Mouse (Mus musculus): ENCODE data around the gene Trpm5.

- TF ChIP-seq POLR2A (IDR thresholded peaks at IDR 0.05; ENCODE audit: borderline replicate concordance, low read depth, low read length) (no peak), CTCF (IDR thresholded peaks at IDR 0.05; ENCODE audit: low read depth, low read length) (no peak)
Observed at GRCm38 (mm10) chr7:143038174-143038931, 56.1 kb downstream of the Trpm5 start.

Measured in bone marrow macrophage, adult 2 months (primary cell).